Mouse (Mus musculus): ENCODE results near the gene Rab44.

- TF ChIP-seq CTCF (IDR thresholded peaks at IDR 0.05; ENCODE audit: low read depth) (no peak), EP300 (IDR thresholded peaks at IDR 0.05; ENCODE audit: low read depth) (no peak)
Measured at GRCm38 (mm10) chr17:29067847-29068246, 46.1 kb upstream of the Rab44 start.
